Mouse (Mus musculus): ENCODE data around the gene Desi1. TPM values are rescaled to one million over a fixed set of nuclear protein-coding genes. Genes with fewer than 3 reads are reported as not detected.

The Desi1 gene
- polyA plus RNA-seq, 1 experiment from 2014 or later = 15.0 TPM

DNA sequence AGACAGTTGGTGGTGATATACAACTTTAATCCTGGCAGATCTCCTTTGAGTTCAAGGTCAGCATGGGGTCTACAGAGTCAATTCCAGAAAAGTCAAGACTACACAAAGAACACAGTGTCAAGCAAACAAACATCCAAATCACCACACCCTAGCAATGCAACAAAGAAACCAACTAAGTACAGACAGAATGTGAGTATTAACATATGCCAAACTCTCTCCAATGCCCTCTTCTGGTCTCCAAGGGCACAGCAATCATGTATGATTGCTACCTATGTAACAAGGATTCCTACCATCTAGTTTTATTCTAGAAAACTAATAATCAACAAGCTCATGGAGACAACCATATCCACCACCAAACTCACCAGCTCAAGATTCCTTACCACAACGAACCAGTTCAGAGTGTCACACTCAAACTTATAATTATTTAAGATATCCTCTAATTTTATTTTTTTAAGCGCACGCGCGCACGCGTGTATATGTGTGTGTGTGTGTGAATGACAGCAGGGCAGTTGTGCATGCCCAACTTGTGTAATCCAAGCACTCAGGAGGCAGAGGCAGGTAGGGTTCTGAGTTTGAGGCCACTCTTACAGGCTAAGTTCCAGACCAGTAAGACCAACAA lies 10.6 kb upstream of the Desi1 start:
- WGBS (ENCODE audit: insufficient replicate concordance) = 94% methylated on average over 7 of the region's 7 CpGs
- TF ChIP-seq EP300 (IDR thresholded peaks at IDR 0.05; ENCODE audit: low read depth) = no peak
- peak; percentile 66 for TF ChIP-seq CTCF (IDR thresholded peaks at IDR 0.05; ENCODE audit: low read depth)
- Histone ChIP-seq H3K36me3 (replicated peaks; ENCODE audit: insufficient read depth, low read length) (peaks cover 33% of the 10 kb centered on the region), H3K27me3 (ENCODE audit: insufficient read depth, low read length) (no peaks in the 10 kb centered on the region), H3K4me2 (ENCODE audit: low read depth, low read length) (no peak overlapping the region), H3K4me3 (ENCODE audit: low read depth, low read length) (no peak overlapping the region), H3K4me1 (ENCODE audit: insufficient read depth) (peaks cover 21% of the 10 kb centered on the region), H3K9ac (replicated peaks) (no peak overlapping the region), H3K27ac (ENCODE audit: low read depth) (no peak overlapping the region), H3K9me3 (ENCODE audit: low read length) (no peaks in the 10 kb centered on the region)
- ATAC-seq (no peak), DNase-seq (no peak)

- no peaks in the 10 kb centered on the region for H3K9me3 ChIP-seq (ENCODE audit: low read length)
- peaks cover 61% of the 10 kb centered on the region for H3K36me3 ChIP-seq (replicated peaks; ENCODE audit: insufficient read depth, low read length)
- peak; percentile 58 for DNase-seq
- H3K4me2 ChIP-seq (ENCODE audit: low read depth, low read length) = no peak overlapping the region
- H3K27ac ChIP-seq (ENCODE audit: low read depth) = no peak overlapping the region
- no peak for TF ChIP-seq EP300 (IDR thresholded peaks at IDR 0.05; ENCODE audit: low read depth)
- TF ChIP-seq CTCF (IDR thresholded peaks at IDR 0.05; ENCODE audit: low read depth) = peak; percentile 89
- 92% methylated on average over 1 of the region's 1 CpGs for WGBS (ENCODE audit: insufficient replicate concordance)
- ATAC-seq = peak; percentile 58; the same call in 1 of the 2 replicates
- peaks cover 5% of the 10 kb centered on the region for H3K4me1 ChIP-seq (ENCODE audit: insufficient read depth)
- H3K4me3 ChIP-seq (ENCODE audit: low read depth, low read length) = no peak overlapping the region
- H3K27me3 ChIP-seq (ENCODE audit: insufficient read depth, low read length) = no peaks in the 10 kb centered on the region
- no peak overlapping the region for H3K9ac ChIP-seq (replicated peaks)
Measured at GRCm38 (mm10) chr15:82040650-82041049, 7.0 kb upstream of the Desi1 start.

GRCm38 (mm10) chr15:82035904-82036689 lies 2.4 kb upstream of the Desi1 start:
- Histone ChIP-seq H3K9ac (replicated peaks) (no peak overlapping the region), H3K36me3 (replicated peaks; ENCODE audit: insufficient read depth, low read length) (peaks cover 60% of the 10 kb centered on the region), H3K27ac (ENCODE audit: low read depth) (no peak overlapping the region), H3K27me3 (ENCODE audit: insufficient read depth, low read length) (no peaks in the 10 kb centered on the region), H3K4me3 (ENCODE audit: low read depth, low read length) (no peak overlapping the region), H3K4me1 (ENCODE audit: insufficient read depth) (no peaks in the 10 kb centered on the region), H3K4me2 (ENCODE audit: low read depth, low read length) (no peak overlapping the region), H3K9me3 (ENCODE audit: low read length) (no peaks in the 10 kb centered on the region)
- TF ChIP-seq EP300 (IDR thresholded peaks at IDR 0.05; ENCODE audit: low read depth) = no peak
- TF ChIP-seq CTCF (IDR thresholded peaks at IDR 0.05; ENCODE audit: low read depth) = peak; percentile 53
- DNase-seq = no peak
- WGBS (ENCODE audit: insufficient replicate concordance) = 69% methylated on average over 12 of the region's 12 CpGs
- no peak for ATAC-seq

- no peak for DNase-seq
Measured at GRCm38 (mm10) chr15:82032386-82032785, 1.3 kb downstream of the Desi1 start.

GRCm38 (mm10) chr15:82027726-82028125 lies 5.9 kb downstream of the Desi1 start:
- ATAC-seq = peak; percentile 71
- Histone ChIP-seq H3K27me3 (ENCODE audit: insufficient read depth, low read length) (no peaks in the 10 kb centered on the region), H3K9me3 (ENCODE audit: low read length) (no peaks in the 10 kb centered on the region), H3K4me2 (ENCODE audit: low read depth, low read length) (no peak overlapping the region), H3K36me3 (replicated peaks; ENCODE audit: insufficient read depth, low read length) (peaks cover 65% of the 10 kb centered on the region), H3K4me3 (ENCODE audit: low read depth, low read length) (no peak overlapping the region), H3K4me1 (ENCODE audit: insufficient read depth) (no peaks in the 10 kb centered on the region), H3K27ac (ENCODE audit: low read depth) (peak overlapping the region; percentile 71), H3K9ac (replicated peaks) (no peak overlapping the region)
- TF ChIP-seq CTCF (IDR thresholded peaks at IDR 0.05; ENCODE audit: low read depth) (no peak), EP300 (IDR thresholded peaks at IDR 0.05; ENCODE audit: low read depth) (peak; percentile 66)
- WGBS (ENCODE audit: insufficient replicate concordance) = 76% methylated on average over 7 of the region's 7 CpGs
- peak; percentile 29 for DNase-seq

More at GRCm38 (mm10) chr15:82032386-82032785, 1.3 kb downstream of the Desi1 start:
- Histone ChIP-seq H3K9me3 (ENCODE audit: low read length) (no peaks in the 10 kb centered on the region), H3K27me3 (ENCODE audit: insufficient read depth, low read length) (no peaks in the 10 kb centered on the region), H3K36me3 (replicated peaks; ENCODE audit: insufficient read depth, low read length) (peaks cover 58% of the 10 kb centered on the region), H3K9ac (replicated peaks) (no peak overlapping the region), H3K4me2 (ENCODE audit: low read depth, low read length) (no peak overlapping the region), H3K4me1 (ENCODE audit: insufficient read depth) (no peaks in the 10 kb centered on the region), H3K4me3 (ENCODE audit: low read depth, low read length) (no peak overlapping the region), H3K27ac (ENCODE audit: low read depth) (no peak overlapping the region)
- WGBS (ENCODE audit: insufficient replicate concordance) = 83% methylated on average over 7 of the region's 7 CpGs
- ATAC-seq = no peak
- TF ChIP-seq CTCF (IDR thresholded peaks at IDR 0.05; ENCODE audit: low read depth) = no peak
- no peak for TF ChIP-seq EP300 (IDR thresholded peaks at IDR 0.05; ENCODE audit: low read depth)

DNA sequence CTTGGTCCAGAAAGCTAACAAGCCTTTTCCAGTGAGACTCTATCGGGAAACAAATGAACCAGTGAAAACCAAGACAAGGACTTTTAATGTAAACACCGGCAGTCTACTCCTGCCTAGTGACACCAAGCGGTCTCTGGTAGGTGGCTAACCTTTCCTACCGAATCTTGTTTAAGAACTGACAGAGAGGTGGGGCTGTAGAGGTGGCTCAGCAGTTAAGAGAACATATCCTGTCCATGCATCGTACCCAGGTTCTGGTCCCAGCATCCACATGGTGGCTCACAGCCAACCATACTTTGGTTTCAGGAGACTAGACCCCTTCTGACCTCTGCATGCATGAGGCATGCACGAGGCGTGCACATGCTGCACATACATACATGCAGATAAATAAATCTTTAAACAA lies 6.4 kb downstream of the Desi1 start:
- no peaks in the 10 kb centered on the region for H3K27me3 ChIP-seq (ENCODE audit: insufficient read depth, low read length)
- WGBS (ENCODE audit: insufficient replicate concordance) = 79% methylated on average over 7 of the region's 7 CpGs
- DNase-seq = no peak
- no peak overlapping the region for H3K4me3 ChIP-seq (ENCODE audit: low read depth, low read length)
- H3K36me3 ChIP-seq (replicated peaks; ENCODE audit: insufficient read depth, low read length) = peaks cover 65% of the 10 kb centered on the region
- no peaks in the 10 kb centered on the region for H3K9me3 ChIP-seq (ENCODE audit: low read length)
- 0 out of 2 replicates have a peak, but pooled peaks have one; percentile 12 for ATAC-seq
- no peaks in the 10 kb centered on the region for H3K4me1 ChIP-seq (ENCODE audit: insufficient read depth)
- peak overlapping the region; percentile 71 for H3K27ac ChIP-seq (ENCODE audit: low read depth)
- H3K4me2 ChIP-seq (ENCODE audit: low read depth, low read length) = no peak overlapping the region
- TF ChIP-seq CTCF (IDR thresholded peaks at IDR 0.05; ENCODE audit: low read depth) (no peak; the same call in 1 of the 2 replicates), EP300 (IDR thresholded peaks at IDR 0.05; ENCODE audit: low read depth) (no peak)
- no peak overlapping the region for H3K9ac ChIP-seq (replicated peaks)
